In genomic region chr19:29984208-29985005, GRCm38 (mm10) we compare ENCODE assay signal across 14 mouse cellular contexts. TPM values are rescaled to one million over a fixed set of nuclear protein-coding genes. Genes with fewer than 3 reads are reported as not detected.
DNase-seq lines count a peak whose midpoint lies in the region; TF ChIP-seq lines count a peak whose summit lies in the region.
"Had no signal": no experiment of that assay in that cellular context is flagged by ENCODE, and none has a peak within 500 bp of the region (broad histone marks: within the 10 kb centered on the region; RNA-seq: fewer than 3 reads in every experiment).

No protein-coding gene starts in this region.

- H3K27me3 ChIP-seq in liver, adult 2 months (ENCODE audit: control insufficient read depth, insufficient read depth, low read length) = no peaks in the 10 kb centered on the region
- no peaks in the 10 kb centered on the region for H3K27me3 ChIP-seq in kidney, adult 2 months (replicated peaks; ENCODE audit: control insufficient read depth, insufficient read depth, low read length)

- no peak overlapping the region for H3K4me3 ChIP-seq in liver, adult 2 months (ENCODE audit: insufficient read depth, low read depth, low read length)
- no peak overlapping the region for H3K4me3 ChIP-seq in kidney, adult 2 months (ENCODE audit: insufficient read depth, low read depth, low read length)

- H3K4me1 ChIP-seq in liver, adult 2 months (ENCODE audit: control insufficient read depth, insufficient read depth, low read length) = peaks cover 4% of the 10 kb centered on the region; the same call in 1 of the 2 replicates
- peaks cover 6% of the 10 kb centered on the region; the same call in 1 of the 2 replicates for H3K4me1 ChIP-seq in kidney, adult 2 months (ENCODE audit: control insufficient read depth, insufficient read depth, low read length)

- 64% methylated on average over 16 of the region's 16 CpGs for whole genome bisulfite sequencing in liver, adult 2 months
- 38% methylated on average over 16 of the region's 16 CpGs for WGBS in kidney, adult 2 months

- TF ChIP-seq CTCF in liver, adult 2 months (IDR thresholded peaks at IDR 0.05; ENCODE audit: low read depth, low read length) = no peak
- no peak for TF ChIP-seq CTCF in kidney, adult 2 months (conservative IDR thresholded peaks at IDR 0.05; ENCODE audit: insufficient read depth, insufficient read length, low read depth, low read length)

- H3K79me2 ChIP-seq in liver, adult 2 months (ENCODE audit: control insufficient read depth, insufficient read depth, low read length) = no peaks in the 10 kb centered on the region

- DNase-seq in liver, adult 2 months (ENCODE audit: extremely low read depth, low read depth, low spot score) = peak; percentile 70
- DNase-seq in liver = no peak
- peak; percentile 79 for DNase-seq in adrenal gland, adult 2 months
- DNase-seq in kidney, adult 2 months = peak; percentile 96
- DNase-seq in ovary, postnatal 36 days (ENCODE audit: low spot score) = peak; percentile 47
- DNase-seq in neural tube, embryonic 10.5 days (ENCODE audit: extremely low spot score, low spot score) = no peak
- DNase-seq in right cerebral cortex, postnatal 10 days (ENCODE audit: low spot score in 2 of 2) = no peak
- DNase-seq: gastrocnemius, postnatal 14 days; lung, postnatal 4 days; right cerebral cortex, postnatal 14 days had no signal

- H3K27ac ChIP-seq in liver, adult 2 months (replicated peaks; ENCODE audit: insufficient read depth, low read depth, low read length) = no peak overlapping the region
- no peak overlapping the region for H3K27ac ChIP-seq in kidney, adult 2 months (ENCODE audit: insufficient read depth, low read depth, low read length)

- no peak overlapping the region for H3K9ac ChIP-seq in liver, adult 2 months (ENCODE audit: low read depth, low read length)

- no peaks in the 10 kb centered on the region for H3K36me3 ChIP-seq in liver, adult 2 months (ENCODE audit: control insufficient read depth, insufficient read depth, low read length)
- no peaks in the 10 kb centered on the region for H3K36me3 ChIP-seq in kidney, adult 2 months (ENCODE audit: control insufficient read depth, insufficient read depth, low read length)

- no peak for TF ChIP-seq POLR2A in liver, adult 2 months (IDR thresholded peaks at IDR 0.05; ENCODE audit: extremely low read depth, insufficient read depth, low read length)
- TF ChIP-seq POLR2A in kidney, adult 2 months (IDR thresholded peaks at IDR 0.05; ENCODE audit: low read depth, low read length) = no peak

RNA-seq across cellular contexts. Expression of gene Trpd52l3, which starts 19.2 kb away (rescaled TPM):
- not detected in 2 replicates for total RNA-seq in liver, adult 2 months (2014; rRNA removed)
- not detected in 2 replicates for polyA plus RNA-seq in liver, adult 2 months (2012; rRNA removed)
- not detected for total RNA-seq in adrenal gland, adult 2 months (2021)
- not detected in 2 replicates for polyA plus RNA-seq in adrenal gland, adult 2 months (2012; rRNA removed)
- 0.04 TPM in 1 of 2 replicates, not detected in the other for polyA plus RNA-seq in kidney, adult 2 months (2012; rRNA removed)
- total RNA-seq: gastrocnemius, postnatal 14 days; MEL had no signal
- polyA plus RNA-seq: heart, postnatal 0 days; large intestine, adult 2 months; limb, embryonic 11.5 days had no signal

RNA-seq across cellular contexts. Expression of gene Uhrf2, which starts 45.9 kb away (rescaled TPM):
- 40.7 and 43.6 TPM in 2 replicates for total RNA-seq in liver, adult 2 months (2014; rRNA removed)
- 16.4 and 21.8 TPM in 2 replicates for polyA plus RNA-seq in liver, adult 2 months (2012; rRNA removed)
- total RNA-seq in adrenal gland, adult 2 months (2021) = 10 to 100 TPM; 31.1 to 40.6 TPM
- 18.9 and 20.9 TPM in 2 replicates for polyA plus RNA-seq in adrenal gland, adult 2 months (2012; rRNA removed)
- 25.4 and 26.5 TPM in 2 replicates for polyA plus RNA-seq in kidney, adult 2 months (2012; rRNA removed)

RNA-seq across cellular contexts. Expression of gene Il33, which starts 59.5 kb away (rescaled TPM):
- total RNA-seq in liver, adult 2 months (2014; rRNA removed) = 1.5 and 1.6 TPM in 2 replicates
- polyA plus RNA-seq in liver, adult 2 months (2012; rRNA removed) = 0.80 and 1.4 TPM in 2 replicates
- total RNA-seq in adrenal gland, adult 2 months (2021) = 10 to 100 TPM; 20.2 to 24.0 TPM
- 1.7 and 2.2 TPM in 2 replicates for polyA plus RNA-seq in adrenal gland, adult 2 months (2012; rRNA removed)
- 5.6 and 8.2 TPM in 2 replicates for polyA plus RNA-seq in kidney, adult 2 months (2012; rRNA removed)
- total RNA-seq: MEL had no signal

Comparison
In these comparisons a context has a peak if more than half of its experiments do, and no peak if none do; other contexts are left out.
1. DNase-seq: peak in liver, adult 2 months (single experiment), adrenal gland, adult 2 months (single experiment), kidney, adult 2 months (single experiment) and ovary, postnatal 36 days (single experiment); none in liver (single experiment), neural tube, embryonic 10.5 days (single experiment) and right cerebral cortex, postnatal 10 days (0 of 2).